Mouse (Mus musculus) inflammation-experienced regulatory T-cells, adult 6 months (primary cell): ENCODE measurements at regions not wholly inside any gene's neighbourhood (a gene's known extent, or its start where the extent isn't known, plus 50 kb on each side); places are given as distances from the start of the nearest gene placed in this dataset.

ENCODE experiments used
- ATAC-seq: one replicate; pipeline ENCODE4 v1.8.0; 2017

GRCm38 (mm10) chr6:112152535-112153364, 120.8 kb upstream of the Lmcd1 start:
- ATAC-seq, result no peak

- ATAC-seq, result no peak
Measured at GRCm38 (mm10) chr6:112167487-112167886, 106.1 kb upstream of the Lmcd1 start.

GRCm38 (mm10) chr6:112176344-112176743, 97.2 kb upstream of the Lmcd1 start:
- ATAC-seq, result no peak

GRCm38 (mm10) chr6:112187636-112188035, 85.9 kb upstream of the Lmcd1 start:
- ATAC-seq, result no peak

DNA sequence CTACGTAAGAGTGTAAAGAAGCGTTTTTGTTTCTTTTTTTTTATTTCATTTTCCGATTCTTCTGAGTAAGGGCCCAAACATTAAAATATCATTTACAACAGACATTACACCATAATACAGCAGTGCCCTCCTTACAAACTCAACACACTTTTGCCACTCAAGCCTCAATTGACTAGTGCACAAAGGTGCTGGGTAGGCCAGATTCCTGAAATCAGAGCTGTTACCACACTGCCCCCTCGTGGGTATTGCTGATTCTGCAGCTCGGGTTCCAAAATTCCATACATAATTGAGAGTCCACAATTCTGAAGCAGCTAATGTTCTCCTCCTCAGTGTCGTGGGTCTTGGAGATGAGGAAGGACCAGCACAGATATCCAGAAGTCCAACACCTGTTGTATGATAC, 82.5 kb upstream of the Lmcd1 start:
- no peak for ATAC-seq

DNA sequence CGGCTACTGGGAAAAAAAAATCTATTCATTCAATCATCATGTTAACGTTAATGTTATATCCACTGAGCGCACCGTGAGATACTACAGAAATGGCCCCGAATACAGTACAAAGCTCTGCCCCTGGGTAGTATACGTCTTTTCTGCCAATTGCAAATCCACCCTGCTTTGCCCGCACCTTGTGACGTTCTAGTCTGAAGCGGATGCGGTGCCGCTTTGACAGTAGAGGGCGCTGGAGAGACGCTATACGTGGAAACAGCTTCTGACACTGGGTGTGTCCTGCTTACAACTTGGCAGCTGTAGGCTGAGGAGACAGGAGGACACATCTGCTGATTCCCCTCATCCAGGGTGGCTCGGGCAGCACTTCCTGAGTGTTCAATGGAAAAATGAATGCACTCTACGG, 76.1 kb upstream of the Lmcd1 start:
- peak; percentile 48 for ATAC-seq

DNA sequence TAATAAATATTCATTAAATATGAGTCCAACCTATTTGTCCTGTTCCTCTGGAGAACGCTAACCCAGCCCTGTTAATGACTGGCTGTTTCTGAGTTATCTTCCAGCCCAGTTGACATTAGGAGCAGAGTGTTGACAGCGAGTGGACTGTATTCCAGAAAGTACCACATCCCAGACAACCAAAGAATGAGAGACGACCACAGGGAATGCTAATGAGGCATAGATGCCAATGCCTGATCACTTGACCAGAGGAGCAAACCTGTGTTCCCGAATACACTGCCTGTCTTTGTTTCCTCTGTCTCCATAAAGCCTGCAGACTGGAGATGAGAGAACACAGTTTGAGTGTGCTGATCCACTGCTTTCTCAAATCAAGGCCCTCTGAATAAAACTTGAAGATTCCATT, 74.3 kb upstream of the Lmcd1 start:
- no peak for ATAC-seq

- no peak for ATAC-seq
Measured at GRCm38 (mm10) chr6:112202120-112202519, 71.4 kb upstream of the Lmcd1 start.

GRCm38 (mm10) chr6:112203321-112203720, 70.2 kb upstream of the Lmcd1 start:
- no peak for ATAC-seq

DNA sequence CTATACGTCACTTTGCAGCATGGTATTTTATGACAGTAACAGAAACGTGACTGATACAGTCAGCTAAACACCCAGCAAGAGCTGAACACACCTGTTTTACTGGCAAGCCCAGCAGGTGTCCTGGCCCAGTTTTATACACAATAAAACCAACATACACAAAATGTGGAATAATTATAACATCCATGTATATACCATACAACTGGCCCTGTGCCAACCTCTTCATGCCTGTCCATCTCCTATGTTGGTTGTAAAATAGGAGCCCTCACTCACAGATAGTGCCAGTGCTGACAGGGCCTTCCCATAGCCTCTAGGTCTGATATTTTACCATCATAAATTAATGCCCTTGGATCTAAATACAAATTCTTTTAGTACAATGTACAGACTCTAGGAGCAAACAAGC, 68.6 kb upstream of the Lmcd1 start:
- ATAC-seq, result no peak

DNA sequence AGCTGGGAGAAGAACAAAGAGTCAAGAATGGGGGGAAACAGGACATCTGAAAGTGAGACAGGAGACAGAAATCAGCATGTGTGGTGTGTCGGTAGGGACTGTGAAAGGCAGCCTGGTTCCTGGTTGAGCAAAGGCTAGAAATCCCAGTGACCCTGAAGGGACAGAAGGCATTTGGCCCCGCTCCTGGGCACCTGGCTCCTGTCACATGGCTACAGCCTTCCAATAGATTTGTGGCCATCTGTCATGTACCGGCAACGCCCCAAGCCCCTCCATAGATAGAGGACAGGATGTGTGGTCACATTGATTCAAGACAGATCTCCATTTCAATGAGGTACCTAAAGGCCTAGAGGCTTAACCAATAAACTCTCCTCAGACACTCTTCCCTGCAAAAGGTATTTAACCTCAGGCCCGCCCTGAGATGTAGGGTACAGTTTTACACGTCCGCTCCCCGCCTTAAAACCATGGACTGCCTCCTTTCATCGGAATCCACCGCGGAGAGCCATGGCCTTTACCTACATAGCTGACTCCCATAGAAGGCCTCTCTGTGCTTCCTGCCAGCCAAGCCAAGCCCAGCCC, 68.0 kb upstream of the Lmcd1 start:
- no peak for ATAC-seq

DNA sequence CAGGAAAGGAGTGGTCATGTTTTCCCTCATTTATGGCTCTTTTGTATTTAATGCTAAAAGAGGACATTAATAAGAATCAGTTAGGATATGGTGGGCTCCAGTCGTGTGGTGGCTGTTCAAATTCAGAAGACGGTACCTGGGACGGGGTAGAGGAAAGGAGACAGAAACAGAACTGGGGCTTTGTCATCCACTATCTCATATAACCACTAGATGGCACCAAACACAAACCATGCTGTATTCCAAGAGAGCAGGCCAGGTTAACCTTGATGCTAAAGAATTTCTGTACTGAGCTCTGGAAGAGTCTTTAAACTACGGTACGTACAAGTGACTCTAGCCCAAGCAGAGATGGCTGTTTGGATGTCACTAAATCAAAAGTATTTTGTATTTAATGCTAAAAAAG, 66.3 kb upstream of the Lmcd1 start:
- peak; percentile 68 for ATAC-seq

DNA sequence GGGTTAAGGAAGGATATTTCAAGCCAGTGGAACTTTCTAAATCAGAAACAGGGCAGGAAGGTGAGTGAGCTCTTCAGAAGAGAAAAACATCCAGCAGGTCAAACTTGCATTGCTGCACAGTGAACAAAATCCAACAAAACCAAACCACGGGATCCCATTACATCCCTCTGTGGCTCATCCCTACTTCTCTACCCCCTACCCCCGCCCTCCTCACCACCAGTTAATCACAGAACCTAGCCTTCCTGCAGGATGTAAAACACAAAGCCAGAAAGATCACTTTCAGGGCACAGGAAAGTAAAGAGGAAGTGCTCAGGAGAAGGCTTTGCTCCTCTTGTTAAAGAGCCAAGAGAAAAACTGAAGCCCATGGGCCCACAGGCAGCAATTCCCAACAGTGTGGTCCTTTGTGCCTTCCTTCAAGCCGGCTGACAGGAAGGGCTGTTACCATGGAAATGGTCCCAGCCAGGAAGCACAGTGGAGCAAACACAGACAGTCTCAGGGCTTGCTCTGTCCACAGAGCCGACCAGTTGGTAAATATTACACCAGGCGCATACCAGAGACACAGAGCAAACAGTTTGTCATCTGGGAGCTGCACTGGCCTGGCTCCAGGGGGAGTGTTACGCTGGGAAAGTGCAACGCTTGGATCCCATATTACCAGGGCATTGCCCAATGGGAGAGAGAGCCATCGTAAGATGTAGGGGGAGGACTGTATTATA, 63.2 kb upstream of the Lmcd1 start:
- ATAC-seq, result no peak

DNA sequence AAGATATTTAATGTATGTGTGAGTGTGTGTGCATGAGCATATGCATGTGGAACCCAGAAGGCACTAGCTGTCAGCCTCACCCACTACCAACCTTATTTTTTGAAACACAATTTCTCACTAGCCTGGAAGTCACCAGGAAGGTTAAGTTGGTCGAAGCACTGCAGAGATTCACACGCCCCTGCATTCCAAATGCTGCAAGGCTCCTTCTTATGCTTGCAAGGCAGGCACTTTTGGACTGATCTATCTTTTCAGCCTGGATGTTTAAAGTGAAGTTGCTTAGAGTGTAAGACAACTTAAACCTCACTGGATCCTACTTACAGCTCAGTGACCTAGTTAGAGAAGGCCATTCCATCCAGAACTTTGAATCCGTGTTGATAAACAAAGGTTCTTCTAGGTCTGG, 56.7 kb upstream of the Lmcd1 start:
- no peak for ATAC-seq

GRCm38 (mm10) chr6:112218248-112218647, 55.3 kb upstream of the Lmcd1 start:
- no peak for ATAC-seq

DNA sequence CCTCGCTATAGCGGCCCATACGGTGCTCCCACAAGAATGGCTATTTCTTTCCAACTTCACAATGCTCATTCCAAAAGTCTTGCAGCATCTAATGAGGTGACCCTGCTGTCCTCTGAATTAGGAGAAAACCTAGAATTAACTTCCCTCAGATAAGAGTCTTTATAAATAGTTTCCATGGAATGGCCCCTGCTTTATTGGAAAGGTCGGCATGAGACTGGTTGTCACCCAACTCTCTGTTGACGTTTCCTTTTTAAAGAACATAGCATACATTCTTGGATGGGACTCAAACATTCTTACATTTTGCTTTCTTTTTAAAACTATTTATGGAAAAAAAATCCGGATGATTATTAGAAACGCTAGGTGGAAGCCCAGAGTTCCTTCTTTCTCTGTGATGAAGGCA, 53.9 kb upstream of the Lmcd1 start:
- ATAC-seq, result no peak

GRCm38 (mm10) chr6:112220149-112220548, 53.4 kb upstream of the Lmcd1 start:
- no peak for ATAC-seq

- no peak for ATAC-seq
Measured at GRCm38 (mm10) chr6:112221373-112221772, 52.2 kb upstream of the Lmcd1 start.

DNA sequence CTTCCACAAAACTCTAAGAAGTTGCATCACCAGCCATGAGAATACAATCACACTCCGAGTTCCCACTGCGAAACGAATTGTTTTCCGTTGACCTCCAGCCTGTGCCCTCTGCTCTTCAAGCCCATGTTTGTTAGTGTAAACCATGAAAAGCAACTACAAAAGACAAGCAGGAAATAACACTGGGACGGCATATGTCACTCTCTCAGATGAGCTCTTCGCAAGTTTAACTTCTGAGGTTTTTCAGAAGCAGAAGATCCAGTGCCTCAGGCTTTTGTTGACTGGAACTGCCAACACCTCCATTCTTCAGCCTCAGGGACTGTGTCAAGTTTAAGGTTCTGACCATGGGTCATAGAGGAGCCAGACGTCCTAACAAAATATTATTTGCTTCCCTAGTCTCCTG, 50.2 kb upstream of the Lmcd1 start:
- no peak for ATAC-seq
